Mouse (Mus musculus): ENCODE measurements at regions not wholly inside any gene's neighbourhood (a gene's known extent, or its start where the extent isn't known, plus 50 kb on each side); places are given as distances from the start of the nearest gene placed in this dataset.
"Not testable (repeated sequence)": the region's sequence is repeated elsewhere in the genome, so short reads cannot be mapped to it uniquely, and the experiment has no call there.

DNA sequence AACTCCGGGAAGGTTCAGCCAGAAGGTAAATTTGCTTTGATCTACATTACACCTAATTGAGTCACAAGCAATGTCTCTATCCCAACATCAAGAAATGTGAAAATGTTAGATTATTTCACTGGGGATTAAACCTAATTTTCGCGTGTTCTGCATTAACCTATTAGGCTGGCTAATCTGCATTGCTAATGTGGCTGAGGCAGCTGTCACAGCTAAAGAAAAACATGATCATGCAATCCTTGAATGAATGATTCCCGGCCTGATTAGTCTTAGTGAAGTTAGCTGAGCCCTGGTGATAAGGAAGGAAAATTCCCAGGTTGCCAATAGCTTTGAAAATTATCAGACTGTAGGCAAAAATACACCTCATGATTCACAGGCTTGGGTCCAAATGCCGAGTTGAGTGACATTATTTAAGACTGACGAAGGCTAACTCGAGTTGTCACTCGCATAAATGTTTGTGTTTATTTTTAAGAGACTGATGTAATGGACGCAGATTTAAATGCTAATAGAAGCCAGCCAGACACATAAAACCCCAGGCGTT lies 131.5 kb upstream of the Kiz start:
- no peak for DNase-seq

DNA sequence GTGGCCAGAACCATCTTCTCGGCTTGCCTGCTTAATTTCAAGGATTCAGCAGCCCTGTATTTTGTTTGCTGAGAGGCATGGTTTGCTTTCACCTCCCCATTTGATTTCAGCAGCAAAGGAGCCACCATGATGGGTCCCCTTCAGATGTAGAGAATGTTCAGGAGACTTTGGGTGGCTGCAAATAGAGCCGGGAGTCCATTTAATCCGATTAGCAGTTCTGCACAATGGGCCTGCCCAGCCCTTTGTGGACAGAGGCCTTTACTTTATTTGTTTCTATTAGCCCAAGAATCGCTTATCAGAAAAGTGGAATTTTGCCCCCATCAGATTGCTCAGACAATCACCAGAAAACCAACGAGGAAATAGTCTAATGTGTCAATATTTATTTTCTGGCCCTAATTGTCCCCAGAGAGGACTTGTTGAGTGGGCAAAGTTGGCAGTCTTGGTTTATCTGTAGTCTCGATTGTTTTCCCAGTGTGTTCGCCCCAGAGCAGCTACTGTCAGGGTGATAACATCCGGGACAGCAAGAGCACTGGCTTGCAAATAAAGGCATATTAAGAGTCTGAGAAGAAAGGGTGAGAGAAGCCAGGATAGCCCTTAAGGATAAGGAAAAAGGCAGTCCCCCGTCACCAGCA lies 130.6 kb upstream of the Kiz start:
- DNase-seq = no peak

DNA sequence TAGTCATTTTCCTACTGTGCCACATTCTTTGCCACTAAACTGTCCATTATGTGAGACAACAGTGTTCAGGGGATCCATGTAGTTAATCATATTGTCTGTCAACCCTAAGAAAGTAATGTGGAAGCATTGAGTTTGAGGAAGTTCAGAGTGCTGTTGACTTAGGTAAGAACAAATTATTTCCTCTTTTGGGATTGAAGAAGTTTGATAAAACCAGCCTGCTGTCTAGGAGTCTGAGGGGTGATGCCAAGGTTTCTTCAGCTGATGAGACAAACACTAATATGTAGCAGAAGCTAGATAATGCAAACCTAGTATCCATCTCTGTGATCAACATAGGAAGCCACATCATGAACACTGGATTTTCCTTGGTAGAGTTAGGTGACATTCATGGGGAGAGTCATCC lies 127.0 kb upstream of the Kiz start:
- DNase-seq = no peak

DNA sequence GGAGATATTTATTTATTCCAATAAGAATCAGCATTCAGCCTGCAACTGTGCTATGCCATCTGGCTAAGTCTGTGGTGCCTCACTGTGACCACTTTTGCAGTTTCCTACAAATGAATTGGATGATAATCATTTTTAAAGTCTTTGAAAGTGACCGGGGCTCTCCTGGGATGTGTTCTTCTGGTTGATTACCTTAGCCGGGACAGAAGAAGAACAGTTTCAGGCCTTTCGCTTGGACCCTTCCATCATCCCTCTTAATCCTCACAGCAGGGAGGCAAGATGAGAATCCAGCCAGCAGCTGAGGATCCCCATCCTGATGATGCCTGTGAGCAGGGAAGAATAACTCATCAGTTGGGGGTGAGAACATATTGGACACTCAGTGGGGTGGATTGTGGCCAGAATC lies 124.6 kb upstream of the Kiz start:
- no peak for DNase-seq

DNA sequence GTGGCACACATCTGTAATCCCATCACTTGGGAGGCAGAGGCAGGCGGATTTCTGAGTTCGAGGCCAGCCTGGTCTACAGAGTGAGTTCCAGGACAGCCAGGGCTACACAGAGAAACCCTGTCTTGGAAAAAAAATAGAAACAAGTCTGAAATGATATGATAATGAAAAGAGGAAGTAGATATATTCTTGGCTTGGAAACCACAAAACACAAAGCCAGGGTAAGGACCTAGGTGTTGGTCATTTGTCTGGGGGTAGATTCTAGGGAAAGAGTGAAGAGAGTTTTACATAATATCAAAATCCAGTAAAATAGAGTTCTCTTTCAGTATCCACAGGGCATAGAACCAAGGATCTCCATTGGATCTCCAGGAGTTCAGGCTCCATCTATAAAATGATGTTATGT lies 122.8 kb upstream of the Kiz start:
- DNase-seq = not testable (repeated sequence)

DNA sequence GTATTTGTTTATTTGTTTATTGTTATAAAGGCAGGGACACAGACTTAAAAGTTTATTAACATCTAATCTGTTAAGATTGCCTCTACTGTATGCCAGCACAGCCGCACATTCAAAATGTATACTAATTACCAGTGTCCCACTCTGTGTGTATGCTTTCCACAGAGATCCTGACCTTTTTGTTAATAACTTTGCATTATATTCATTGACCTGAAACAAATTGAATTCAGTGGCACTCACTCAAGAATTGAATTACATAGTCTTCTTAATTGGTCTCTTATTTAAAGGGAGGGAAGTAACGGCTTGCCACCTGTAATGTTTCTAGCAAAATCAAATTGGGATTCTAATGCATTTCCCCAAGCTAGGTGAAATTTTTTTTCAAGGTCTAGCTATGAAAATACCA lies 111.3 kb upstream of the Kiz start:
- no peak for DNase-seq

DNA sequence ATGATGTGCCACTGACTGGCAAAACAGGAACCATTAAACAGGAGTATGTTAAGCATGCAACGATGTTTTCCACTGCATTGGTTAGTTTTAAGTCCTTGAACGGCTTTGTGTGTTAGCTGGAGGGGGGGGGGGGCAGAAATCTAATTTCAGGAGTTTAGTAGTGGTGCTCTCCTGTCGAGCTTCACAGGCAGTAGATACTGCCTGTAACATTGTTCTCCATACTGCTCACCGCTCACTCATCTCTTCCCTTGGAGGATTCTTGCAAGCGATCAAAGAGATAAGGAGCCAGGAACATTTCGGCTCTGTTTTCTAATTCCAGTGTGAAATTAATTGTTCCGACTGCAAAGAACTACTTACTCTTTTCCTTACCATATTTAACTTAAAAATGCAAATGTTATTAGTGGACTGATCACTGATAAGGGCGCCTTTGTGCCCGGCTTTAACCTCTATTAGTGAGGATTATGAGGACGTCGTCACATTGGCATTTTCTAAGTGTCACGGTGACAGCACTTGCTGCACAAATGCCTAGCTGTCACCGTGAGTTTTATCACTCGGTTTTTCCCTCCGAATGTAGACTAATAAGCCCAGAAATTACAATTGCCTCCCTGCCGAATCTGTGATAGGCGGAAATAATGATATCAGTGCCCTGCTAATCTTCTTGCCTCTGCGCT lies 110.5 kb upstream of the Kiz start:
- DNase-seq = no peak

DNA sequence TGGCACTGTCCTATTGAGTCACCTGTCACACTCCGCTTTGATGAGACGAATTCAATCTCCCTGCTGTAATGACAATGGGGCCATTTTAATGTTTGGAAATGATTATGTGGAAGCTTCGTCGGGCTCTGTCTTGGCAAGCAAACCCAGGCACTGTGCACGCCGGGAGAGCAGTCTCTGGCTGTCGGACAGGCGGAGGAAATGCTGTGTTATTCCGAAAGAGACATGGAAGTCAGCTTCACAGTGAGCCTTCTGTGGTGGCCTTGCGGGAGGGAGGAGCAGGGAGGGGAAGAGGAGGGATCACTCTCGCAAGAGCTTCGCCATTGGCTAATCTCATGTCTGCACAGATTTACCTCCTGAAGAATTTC lies 110.0 kb upstream of the Kiz start:
- DNase-seq = peak; percentile 28

DNA sequence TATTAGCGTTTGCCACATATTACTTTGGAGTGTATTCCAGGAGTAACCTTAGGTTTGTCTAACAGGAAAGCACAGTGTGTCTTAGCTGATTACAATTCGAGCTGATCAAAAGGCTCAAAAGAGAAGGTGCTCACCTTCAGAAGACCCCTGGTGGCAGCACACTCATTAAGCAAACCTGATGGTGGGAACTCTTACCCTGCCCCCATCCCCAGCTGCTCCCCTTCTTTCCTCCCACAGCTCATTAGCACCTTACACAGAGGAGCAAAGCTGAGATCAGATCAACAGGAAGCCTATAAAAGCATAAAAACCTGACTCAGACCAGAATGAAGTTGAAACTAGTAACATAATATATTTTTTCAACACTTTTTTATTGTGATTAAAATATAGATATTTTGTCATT lies 101.7 kb upstream of the Kiz start:
- no peak for DNase-seq

DNA sequence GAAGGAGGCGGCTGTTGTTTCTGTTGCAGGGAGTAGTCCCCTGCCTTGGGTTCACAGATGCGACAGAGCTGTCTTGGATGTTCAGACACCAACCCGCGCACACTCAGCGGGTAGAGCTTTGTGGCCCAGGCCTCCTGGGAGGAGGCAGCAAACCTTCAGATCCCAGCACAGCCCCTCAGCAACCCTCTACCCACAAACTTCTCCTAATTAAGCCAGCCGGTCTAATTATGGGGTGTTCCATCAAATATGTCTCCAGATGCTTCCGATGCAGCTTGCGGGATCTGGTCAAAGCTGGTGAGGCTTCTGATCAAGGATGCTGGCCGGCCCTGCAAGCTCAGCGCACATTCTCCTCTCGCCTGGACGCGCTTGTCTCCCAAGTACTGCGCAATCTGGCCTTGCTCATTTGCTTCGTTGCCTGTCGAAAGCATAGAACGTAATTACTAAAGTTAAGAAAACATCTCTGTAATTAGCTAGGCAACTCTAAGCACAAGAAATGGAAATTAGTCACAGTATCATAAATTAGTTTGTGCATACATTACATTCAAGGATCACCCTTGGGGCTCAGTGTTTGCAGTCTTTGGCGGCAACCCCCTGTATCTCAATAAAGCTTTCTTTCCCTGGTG lies 92.0 kb upstream of the Kiz start:
- no peak for DNase-seq

DNA sequence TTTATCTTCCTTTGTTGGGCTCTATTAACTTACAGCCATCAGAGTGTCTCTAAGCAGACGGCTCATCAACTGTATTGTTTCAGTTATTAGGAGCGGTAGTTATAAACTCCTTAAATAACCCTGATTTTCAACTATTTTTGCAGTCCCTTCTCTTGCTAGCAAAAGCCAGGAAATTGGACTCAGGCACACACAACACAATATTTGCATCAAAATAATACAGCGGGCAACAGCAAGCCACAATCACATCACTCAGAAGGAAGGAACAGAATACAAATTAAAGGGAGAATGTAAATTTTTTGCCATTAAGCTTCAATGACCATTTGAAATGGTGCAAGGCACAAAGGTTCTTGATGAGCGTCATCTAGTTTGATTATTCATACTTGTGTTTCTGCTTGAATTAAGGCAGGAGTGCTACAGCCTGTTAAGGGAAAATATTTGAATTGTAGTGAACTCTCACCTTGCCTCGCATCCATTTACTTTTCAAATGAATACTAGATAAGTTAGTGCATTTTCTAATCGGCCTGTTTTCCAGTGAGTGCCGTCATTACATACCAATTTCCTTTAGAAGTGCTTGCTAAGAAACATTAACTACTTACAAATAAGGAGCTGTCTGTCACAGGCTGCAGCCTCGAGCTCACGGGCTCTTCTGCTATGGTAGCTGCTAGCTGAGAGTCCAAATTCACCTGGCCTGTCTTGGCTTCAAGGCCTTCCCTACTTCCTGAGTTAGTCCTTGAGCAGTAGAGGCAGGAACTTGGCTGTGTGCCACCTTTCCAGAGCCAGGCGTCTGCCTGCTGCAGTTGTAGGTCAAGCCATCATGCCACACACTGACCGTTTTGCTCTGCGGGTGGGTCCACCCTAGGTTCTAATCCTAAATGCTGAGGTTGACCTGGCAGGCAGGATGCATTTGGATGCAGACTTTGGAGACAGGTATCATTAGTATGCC lies 91.1 kb upstream of the Kiz start:
- no peak for DNase-seq

DNA sequence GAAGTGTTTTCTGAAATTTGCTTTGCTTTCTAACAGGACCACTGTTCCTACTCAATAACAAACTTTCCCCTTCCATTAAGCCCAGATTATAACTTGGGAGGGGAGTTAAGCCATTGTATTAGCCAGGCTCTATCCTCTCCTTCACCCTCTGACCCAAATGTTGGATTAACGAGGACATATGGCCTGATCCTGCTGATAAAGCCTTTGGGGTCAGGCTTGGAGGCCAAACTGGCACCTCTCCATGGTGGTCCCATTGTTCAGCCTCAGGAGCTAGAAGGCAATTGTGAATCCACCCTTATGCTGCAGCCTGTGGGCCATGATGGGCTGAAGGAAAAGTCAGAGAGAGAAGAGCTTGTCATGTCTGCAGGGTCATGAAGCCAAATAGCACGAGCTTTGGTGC lies 80.8 kb upstream of the Kiz start:
- no peak for DNase-seq

DNA sequence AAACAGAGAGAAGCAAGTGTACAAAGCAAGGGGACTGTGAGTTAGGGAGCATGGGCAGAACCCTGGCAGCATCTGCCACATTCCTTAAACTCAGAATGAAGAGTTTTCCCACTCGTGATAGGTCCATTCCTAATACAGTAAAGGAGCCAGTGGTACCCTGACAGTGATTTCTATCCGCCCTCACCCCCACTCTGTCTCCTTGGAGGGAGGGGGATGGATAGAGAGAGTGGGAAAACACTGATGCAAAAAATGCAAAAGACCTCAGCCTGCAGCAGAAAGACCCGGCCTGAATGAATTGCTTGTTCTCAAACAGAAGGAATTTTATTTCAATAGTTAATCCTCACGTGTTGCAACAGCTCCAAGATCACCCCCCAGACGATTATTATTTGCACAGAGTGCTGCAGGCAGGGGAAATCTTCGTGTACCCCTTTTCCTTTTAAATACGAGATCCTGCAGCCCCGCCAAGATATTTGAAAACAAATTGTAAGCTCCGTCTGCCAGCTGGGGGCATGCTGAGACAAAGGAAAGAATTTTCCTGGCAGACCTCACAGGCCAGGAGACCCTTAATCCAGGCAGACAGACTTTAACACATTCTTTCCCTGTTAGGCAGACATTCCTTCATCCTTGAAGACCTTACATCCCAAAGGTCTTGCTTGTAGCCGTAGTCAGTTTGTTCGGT lies 68.4 kb upstream of the Kiz start:
- no peak for DNase-seq

DNA sequence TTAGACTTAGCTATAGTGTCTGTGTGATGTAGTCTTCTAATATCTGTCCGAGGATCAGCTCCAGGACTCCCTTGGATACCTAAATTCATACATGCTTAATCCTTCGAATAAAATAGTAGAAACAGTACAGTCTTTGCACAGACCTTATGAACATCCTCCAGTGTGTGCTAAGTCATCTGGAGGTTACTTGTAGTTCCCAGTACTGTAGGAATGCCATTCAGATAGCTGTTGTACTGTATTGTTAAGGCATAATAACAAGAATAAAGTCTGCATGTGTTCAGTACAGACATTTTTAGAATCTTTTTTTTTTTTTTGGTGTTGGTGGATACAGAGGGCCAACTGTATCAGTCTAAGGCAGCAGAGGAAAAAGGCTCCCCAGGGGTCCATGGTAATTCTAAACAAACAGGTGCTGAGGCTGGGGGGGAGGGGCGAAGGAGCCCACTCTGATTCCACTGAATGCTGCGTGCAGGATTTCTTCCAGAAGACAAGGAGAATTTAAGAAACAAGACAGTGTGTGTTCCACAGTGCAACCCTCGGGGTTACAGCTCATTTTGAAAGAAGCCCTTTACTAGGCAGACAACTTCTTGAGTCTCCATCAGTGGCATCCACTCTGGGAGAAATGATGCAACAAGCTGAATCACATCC lies 67.7 kb upstream of the Kiz start:
- DNase-seq = no peak

DNA sequence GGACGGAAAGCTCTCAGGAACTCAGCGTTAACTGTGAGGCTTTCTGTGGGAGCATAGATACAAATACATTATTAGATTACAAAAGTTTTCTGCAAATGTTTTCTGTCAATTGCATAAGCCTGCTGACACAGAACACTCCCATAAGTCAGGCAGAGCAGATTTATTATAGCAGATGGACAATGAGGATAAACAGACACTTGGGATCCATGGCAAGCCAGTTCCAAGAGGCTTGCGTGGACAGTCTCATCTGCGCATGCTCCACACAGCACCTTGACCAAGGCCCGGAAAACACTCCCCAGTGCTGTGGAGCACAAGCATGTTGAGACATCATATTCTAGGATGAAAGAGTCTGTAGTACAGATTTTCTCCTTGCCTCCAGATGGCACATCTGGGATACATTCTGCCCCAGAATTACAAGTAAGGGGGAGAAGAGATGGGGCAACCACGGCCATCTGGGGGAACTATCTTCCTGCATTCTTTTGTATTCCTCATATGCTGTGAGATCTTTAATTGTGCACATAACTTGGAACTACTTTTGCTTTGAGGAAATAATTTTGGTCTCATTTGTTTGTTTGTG lies 62.7 kb upstream of the Kiz start:
- no peak for DNase-seq

DNA sequence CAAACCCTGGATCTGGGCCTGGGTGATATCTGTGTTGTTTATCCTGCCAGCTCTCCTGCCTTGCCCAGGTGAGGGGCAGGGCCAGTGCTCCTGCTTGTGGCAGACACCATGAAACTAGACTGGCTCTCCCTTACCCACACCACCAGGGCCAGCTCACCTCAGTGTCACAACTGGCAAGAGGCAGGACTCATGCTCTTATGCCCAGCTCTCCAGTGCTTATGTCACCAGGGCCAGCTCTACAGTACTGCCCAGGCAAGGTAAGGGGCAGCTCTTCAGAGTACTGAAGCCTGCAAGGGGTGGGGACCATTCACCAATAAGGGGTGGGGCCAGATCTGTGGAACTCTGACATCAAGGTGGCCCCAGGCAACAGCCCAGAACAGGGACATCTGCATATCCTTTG lies 52.7 kb upstream of the Kiz start:
- DNase-seq = no peak

Measured in cerebellum, adult 8-10 months (tissue).